Mouse (Mus musculus): ENCODE data around the gene Foxp1. TPM values are rescaled to one million over a fixed set of nuclear protein-coding genes. Genes with fewer than 3 reads are reported as not detected.

Gene Foxp1
- polyA plus RNA-seq, 1 experiment from 2014 or later: 74.0 TPM

DNA sequence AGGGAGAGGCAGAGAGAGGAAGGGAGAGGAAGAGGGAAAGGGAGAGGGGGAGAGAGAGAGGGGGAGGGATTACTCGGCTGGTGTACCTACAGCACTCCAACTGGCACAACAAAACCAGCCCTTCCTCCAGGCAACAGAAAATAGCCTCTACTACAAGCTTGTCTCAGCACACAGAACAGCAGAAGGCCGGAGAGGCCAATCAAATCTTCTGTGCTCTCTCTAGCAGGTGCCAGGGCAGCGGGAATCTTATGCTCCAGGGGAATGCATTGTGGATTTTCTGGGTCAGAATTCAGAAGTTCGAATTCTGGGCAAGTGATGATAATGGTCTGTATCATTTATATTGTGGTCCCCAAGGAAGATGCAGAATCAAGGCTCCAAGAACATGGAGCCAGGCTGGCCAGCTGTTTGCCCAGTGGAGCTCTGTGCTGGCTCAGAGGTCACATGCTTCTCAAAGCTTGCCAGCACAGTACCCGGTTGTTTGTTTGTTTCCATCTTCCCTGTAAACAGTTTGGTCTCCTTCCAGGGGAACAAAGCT lies 11.8 kb upstream of the Foxp1 start:
- H3K9me3 ChIP-seq: no peaks in the 10 kb centered on the region
- 62% methylated on average over 5 of the region's 5 CpGs for WGBS
- no peak overlapping the region for H3K27ac ChIP-seq (replicated peaks)
- ATAC-seq (ENCODE audit: low read depth): no peak
- H3K4me1 ChIP-seq (replicated peaks): no peaks in the 10 kb centered on the region
- no peak overlapping the region for H3K4me3 ChIP-seq
- no peak overlapping the region for H3K9ac ChIP-seq
- no peaks in the 10 kb centered on the region for H3K36me3 ChIP-seq
- H3K27me3 ChIP-seq: no peaks in the 10 kb centered on the region; the same call in 1 of the 2 replicates
- H3K4me2 ChIP-seq: no peak overlapping the region

DNA sequence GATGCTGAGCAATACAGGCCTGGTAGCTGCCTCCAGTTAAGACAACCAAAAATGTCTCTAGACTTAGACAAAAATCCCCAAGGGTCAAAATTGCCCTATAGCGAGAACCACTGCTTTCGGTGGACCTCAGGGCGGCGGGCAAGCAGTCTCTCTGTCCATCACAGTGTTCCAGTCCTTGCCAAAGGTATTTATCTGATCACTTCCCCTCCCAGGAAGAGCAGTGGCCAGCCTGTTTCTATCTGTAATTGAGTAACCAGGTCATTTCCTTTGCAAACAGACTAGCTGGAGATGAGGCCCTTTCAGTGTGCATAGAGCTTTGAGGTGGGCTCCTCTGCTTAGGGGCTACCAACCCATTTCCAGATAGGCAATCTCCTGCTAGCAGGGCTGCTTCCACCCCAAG lies 9.9 kb upstream of the Foxp1 start:
- Histone ChIP-seq H3K9me3 (no peaks in the 10 kb centered on the region), H3K9ac (no peak overlapping the region), H3K36me3 (no peaks in the 10 kb centered on the region), H3K4me1 (replicated peaks) (no peaks in the 10 kb centered on the region), H3K27ac (replicated peaks) (no peak overlapping the region), H3K4me2 (no peak overlapping the region), H3K27me3 (no peaks in the 10 kb centered on the region; the same call in 1 of the 2 replicates), H3K4me3 (no peak overlapping the region)
- ATAC-seq (ENCODE audit: low read depth): no peak
- WGBS: 89% methylated on average over 4 of the region's 4 CpGs

DNA sequence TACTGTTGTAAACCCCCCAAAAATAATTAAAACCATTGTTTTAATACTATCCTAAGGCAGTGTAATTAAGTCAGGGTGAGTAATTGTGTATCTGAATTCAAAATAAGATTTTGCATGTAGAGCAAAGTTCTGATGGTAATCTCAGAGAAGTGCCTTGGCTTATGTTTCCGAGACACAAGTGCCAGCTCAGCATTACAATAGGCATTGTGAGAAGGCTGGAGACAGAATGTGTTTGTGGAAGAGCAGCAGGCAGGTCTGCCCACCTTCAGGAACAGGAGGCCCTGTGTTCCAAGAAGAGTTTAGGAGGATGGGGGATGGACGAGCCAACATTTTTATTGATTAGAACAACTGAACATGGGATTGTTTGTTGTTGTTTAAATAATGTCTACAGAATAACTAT lies 6.5 kb upstream of the Foxp1 start:
- no peak overlapping the region for H3K4me3 ChIP-seq
- H3K36me3 ChIP-seq: no peaks in the 10 kb centered on the region
- WGBS: 68% methylated on average over 2 of the region's 2 CpGs
- no peaks in the 10 kb centered on the region for H3K9me3 ChIP-seq
- H3K27me3 ChIP-seq: no peaks in the 10 kb centered on the region; the same call in 1 of the 2 replicates
- no peak for ATAC-seq (ENCODE audit: low read depth)
- H3K4me1 ChIP-seq (replicated peaks): peaks cover 8% of the 10 kb centered on the region
- no peak overlapping the region for H3K27ac ChIP-seq (replicated peaks)
- H3K9ac ChIP-seq: no peak overlapping the region
- H3K4me2 ChIP-seq: no peak overlapping the region

DNA sequence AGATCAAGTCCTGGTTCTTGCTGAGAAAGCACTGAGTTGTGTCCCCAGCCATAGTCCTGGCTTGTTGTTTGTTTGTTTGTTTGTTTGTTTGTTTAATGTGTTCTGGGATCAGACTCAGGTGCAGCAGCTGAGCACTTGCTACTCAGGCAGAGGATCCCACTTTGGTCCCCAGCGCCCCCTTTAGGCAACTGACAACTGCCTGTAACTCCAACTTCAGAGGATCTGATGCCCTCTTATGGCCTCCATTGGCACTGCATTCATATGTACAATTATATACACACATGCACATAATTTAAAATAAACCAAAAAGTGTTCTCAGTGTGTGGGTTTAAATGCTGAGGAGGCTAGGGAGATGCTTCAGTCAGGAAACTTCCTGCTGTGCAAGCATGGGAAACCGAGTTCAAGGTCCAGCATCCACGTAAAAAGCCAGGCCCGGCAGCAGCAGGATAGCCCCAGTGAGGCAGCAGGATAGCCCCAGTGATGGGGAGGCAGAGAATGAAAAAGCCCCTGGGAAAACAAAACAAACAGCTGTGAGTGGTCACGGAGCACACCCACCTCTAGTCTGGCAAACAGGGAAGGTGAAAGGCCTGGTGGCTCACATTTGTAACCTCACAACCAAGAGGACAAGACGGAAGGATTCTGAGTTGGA lies 5.1 kb upstream of the Foxp1 start:
- H3K27me3 ChIP-seq: no peaks in the 10 kb centered on the region; the same call in 1 of the 2 replicates
- no peak overlapping the region for H3K27ac ChIP-seq (replicated peaks)
- no peaks in the 10 kb centered on the region for H3K36me3 ChIP-seq
- H3K4me1 ChIP-seq (replicated peaks): peaks cover 14% of the 10 kb centered on the region
- no peak overlapping the region for H3K4me2 ChIP-seq
- ATAC-seq (ENCODE audit: low read depth): no peak
- 90% methylated on average over 6 of the region's 6 CpGs for WGBS
- no peak overlapping the region for H3K4me3 ChIP-seq
- H3K9me3 ChIP-seq: no peaks in the 10 kb centered on the region
- no peak overlapping the region for H3K9ac ChIP-seq

DNA sequence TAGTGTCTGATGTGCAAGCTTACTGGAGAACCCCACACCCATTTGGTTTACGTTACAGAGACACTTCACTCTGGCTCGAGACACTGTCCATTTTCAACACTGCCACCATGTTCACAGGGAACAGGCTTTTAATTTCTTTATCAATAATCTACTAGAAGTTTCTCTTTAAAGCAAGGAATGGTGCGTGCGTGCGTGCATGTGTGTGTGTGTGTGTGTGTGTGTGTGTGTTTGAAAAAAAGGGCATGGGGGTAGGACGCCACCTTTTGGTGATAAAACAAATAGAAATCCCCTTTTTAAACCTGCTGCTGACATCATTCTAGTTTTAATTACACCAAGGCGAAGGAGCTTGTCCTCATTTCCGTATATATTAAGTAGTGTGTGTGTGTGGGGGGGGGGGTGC lies 2.8 kb upstream of the Foxp1 start:
- Histone ChIP-seq H3K4me1 (replicated peaks) (peaks cover 21% of the 10 kb centered on the region), H3K27me3 (no peaks in the 10 kb centered on the region), H3K36me3 (no peaks in the 10 kb centered on the region), H3K4me3 (no peak overlapping the region), H3K9me3 (no peaks in the 10 kb centered on the region), H3K27ac (replicated peaks) (no peak overlapping the region), H3K4me2 (no peak overlapping the region), H3K9ac (no peak overlapping the region)
- WGBS: 45% methylated on average over 8 of the region's 8 CpGs
- no peak for ATAC-seq (ENCODE audit: low read depth)

DNA sequence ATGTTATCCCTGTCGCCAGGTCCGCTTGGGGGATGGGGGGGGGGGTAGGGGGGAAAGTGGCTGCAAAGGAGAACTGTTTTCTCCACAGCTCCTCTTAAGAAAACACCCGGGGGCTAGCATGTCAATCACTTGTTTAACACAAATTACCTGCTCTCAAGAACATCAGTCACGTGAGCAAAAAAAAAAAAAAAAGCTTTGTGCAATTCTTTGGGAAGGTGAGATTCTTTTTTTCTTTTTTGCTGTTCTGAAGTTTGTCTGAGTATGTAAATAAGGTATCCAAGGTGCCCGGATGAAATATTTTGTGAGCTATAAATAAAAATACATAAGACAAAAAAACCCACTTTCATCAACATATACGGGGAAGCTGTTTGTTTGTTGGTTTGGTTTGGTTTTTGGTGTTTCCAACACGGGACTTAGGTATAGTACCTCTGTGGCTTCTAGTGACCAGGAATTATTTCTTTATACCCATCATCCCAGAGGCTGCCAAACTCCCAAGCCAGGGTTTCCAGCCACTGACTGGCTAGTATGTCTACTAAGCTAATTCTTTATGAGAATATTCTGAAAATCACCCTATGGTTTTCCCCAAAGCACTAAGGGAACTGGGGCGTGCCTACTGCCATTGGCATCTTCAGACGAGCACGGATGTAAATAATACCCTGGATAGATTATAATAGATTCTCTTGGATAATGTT lies 1.3 kb upstream of the Foxp1 start:
- Histone ChIP-seq H3K9me3 (no peaks in the 10 kb centered on the region), H3K27me3 (no peaks in the 10 kb centered on the region), H3K4me1 (replicated peaks) (peaks cover 28% of the 10 kb centered on the region), H3K4me2 (peak overlapping the region; percentile 98), H3K9ac (peak overlapping the region; percentile 98), H3K4me3 (peak overlapping the region; percentile 73), H3K36me3 (no peaks in the 10 kb centered on the region), H3K27ac (replicated peaks) (peak overlapping the region; percentile 100)
- no peak for ATAC-seq (ENCODE audit: low read depth)
- WGBS: 23% methylated on average over 10 of the region's 10 CpGs

DNA sequence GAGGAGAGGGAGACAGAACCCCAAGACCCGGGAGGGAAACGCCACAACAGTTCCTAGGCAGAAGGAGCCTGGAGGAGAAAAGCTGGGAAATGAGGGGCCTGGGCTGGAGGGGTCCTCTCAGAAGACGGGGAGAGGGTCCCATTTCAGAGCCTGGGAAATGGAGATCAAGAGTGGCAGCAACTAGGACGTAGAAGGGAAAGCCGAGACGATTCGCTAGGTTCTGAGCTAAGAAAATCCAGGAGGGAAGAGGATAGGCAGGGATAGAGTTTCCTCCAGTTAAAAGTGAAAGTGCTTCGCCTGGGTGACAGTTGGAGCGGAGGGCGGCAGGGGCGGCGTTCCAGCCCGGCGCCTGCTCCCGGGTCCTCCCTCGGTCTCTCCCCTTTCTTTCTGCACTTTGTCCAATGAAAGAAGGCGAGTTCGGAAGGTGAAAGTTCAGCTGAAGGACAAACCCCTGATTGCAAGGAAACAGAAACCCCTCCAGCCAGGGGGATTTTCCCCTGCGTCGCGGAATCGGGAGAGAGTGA lies 650 bp upstream of the Foxp1 start:
- H3K4me2 ChIP-seq: peak overlapping the region; percentile 98
- peak overlapping the region; percentile 100 for H3K27ac ChIP-seq (replicated peaks)
- under 1% methylated on average over 22 of the region's 22 CpGs for WGBS
- H3K9ac ChIP-seq: peak overlapping the region; percentile 98
- peaks cover 28% of the 10 kb centered on the region for H3K4me1 ChIP-seq (replicated peaks)
- no peaks in the 10 kb centered on the region for H3K36me3 ChIP-seq
- H3K4me3 ChIP-seq: peak overlapping the region; percentile 73
- peak; percentile 36 for ATAC-seq (ENCODE audit: low read depth)
- no peaks in the 10 kb centered on the region for H3K9me3 ChIP-seq
- no peaks in the 10 kb centered on the region for H3K27me3 ChIP-seq

DNA sequence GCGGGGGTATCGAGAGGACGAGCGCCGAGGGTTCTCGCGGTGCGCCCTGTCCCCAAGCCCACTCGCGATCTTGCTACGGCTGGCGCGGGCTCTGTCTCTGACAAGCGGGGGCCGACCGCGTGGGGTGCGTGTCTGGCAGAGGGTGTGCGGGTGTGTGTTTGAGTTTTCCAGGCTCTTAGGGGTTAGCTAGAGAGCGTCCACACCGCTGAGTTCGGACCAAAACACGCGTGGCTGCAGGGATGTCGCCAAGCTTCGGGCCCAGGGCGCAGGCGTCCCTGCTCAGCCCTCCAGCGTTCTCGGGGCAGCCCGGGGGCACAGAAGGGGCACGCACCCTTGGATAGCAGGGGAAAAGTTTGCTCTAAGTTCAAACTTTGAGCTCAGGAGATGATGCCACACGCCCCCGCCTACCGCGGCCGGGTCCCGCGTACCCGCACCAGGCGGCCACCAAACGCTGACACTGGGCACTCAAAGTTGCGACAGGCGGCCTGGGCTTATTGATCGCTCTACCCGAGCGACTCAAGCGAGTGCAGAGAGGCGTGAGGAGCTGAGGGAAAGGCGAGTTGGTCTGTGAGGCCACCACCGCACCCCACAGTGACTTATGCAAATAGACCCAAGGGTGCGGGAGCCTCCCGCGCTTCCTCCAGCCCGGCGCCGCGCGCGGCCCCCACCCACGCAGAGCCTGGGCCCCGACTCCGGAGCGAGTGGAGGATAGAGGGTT lies 721 bp downstream of the Foxp1 start:
- H3K9ac ChIP-seq: peak overlapping the region; percentile 98
- WGBS: under 1% methylated on average over 64 of the region's 64 CpGs
- H3K4me2 ChIP-seq: peak overlapping the region; percentile 98
- peaks cover 28% of the 10 kb centered on the region for H3K4me1 ChIP-seq (replicated peaks)
- H3K36me3 ChIP-seq: no peaks in the 10 kb centered on the region
- H3K27ac ChIP-seq (replicated peaks): peak overlapping the region; percentile 100
- peak; percentile 46 for ATAC-seq (ENCODE audit: low read depth)
- no peaks in the 10 kb centered on the region for H3K27me3 ChIP-seq
- H3K9me3 ChIP-seq: no peaks in the 10 kb centered on the region
- peak overlapping the region; percentile 73 for H3K4me3 ChIP-seq

DNA sequence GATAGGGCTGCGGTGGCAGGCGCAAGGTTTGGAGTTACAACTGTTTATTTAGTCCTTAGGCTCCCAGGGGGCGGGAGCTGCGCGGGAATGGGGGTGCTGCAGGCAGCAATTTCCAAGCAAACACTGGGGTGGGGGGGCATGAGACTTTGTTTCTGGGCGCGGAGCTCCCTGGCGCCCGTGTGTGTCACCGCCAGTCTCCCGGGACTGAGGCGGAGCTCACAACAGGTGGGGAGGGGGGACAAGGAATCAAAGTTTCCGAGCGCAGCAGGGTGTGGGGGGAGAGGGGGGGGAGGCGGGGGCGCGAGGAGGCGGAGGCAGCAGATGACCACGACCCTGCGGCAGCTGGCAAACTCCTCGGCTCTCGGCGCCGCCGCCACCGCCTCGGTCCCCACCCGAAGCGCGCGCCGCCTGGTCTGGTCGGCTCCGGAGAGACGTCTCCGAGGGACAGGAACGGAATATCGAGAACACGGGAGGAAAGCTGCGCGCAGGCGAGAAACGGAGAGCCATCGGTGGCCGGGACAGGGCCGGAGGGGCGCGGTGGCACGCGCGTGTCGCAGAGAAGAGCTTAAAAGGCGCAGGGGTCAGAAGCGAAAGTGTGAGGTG lies 1.4 kb downstream of the Foxp1 start:
- H3K9ac ChIP-seq: peak overlapping the region; percentile 98
- no peaks in the 10 kb centered on the region for H3K36me3 ChIP-seq
- peak overlapping the region; percentile 100 for H3K27ac ChIP-seq (replicated peaks)
- H3K27me3 ChIP-seq: no peaks in the 10 kb centered on the region
- H3K4me2 ChIP-seq: peak overlapping the region; percentile 98
- H3K4me3 ChIP-seq: peak overlapping the region; percentile 73
- WGBS: 1% methylated on average over 53 of the region's 54 CpGs
- no peaks in the 10 kb centered on the region for H3K9me3 ChIP-seq
- peak; percentile 57 for ATAC-seq (ENCODE audit: low read depth)
- H3K4me1 ChIP-seq (replicated peaks): peaks cover 28% of the 10 kb centered on the region

DNA sequence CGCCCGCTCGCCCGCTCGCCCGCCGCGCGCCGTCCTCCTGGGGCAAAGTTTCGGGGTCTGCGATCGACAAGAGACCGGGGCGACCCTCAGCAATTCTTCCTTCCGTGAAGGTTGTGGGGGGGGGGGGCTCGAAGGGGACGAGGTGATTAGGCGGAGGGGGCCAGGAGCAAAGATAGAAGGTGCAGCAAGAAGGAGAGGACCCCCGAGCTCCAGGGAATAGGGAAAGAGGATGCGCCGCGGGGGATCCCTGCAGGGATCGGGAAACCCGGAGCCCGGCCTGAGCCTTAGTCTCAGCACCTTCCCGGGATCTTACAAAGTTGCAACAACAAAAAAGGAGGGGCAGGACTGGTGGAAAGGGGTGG lies 1.9 kb downstream of the Foxp1 start:
- ATAC-seq (ENCODE audit: low read depth): peak; percentile 65
- peak overlapping the region; percentile 98 for H3K4me2 ChIP-seq
- H3K4me3 ChIP-seq: peak overlapping the region; percentile 73
- peak overlapping the region; percentile 100 for H3K27ac ChIP-seq (replicated peaks)
- H3K27me3 ChIP-seq: no peaks in the 10 kb centered on the region
- WGBS: under 1% methylated on average over 26 of the region's 27 CpGs
- H3K9me3 ChIP-seq: no peaks in the 10 kb centered on the region
- peak overlapping the region; percentile 98 for H3K9ac ChIP-seq
- H3K36me3 ChIP-seq: no peaks in the 10 kb centered on the region
- H3K4me1 ChIP-seq (replicated peaks): peaks cover 26% of the 10 kb centered on the region

DNA sequence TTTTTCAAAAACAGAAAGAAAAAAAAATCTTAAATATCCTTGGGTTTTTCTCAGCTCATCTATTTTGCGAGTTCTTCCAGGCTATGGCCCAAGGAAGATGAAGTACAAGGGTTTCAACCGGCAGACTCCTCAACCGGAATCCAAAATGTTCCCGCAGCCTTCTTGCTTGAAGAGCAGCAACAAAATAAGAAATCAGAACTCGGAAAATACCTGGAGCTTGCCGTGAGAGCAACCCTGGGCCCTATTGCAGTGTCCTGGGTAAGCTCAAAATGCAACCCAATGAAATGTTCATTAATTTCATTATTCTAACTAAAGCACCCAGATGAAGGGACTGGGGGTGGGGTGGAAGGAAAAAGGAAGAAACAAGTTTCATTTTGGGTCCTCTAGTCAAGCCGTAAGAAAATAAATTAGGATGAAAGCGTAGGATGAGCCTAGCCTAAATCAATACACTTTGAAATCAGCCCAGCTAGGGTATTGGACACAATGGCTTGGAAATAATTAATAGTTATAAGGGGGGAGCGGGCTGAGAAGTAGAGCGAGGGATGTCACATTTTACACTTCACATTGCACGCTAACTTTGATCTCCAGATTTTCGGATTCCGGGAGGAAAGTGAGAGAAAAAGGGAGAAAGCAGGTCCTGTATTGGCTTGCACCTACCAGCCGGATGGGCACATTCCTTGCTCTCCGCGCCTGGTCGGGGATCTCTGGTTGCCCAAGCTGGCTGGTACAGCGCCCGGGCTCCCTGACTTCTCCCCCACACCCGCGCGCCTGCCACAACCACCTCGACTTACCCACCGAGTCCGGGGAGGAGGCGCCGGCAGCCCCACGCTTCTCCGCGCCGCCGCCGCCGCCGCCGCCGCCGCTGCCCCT lies 2.5 kb downstream of the Foxp1 start:
- Histone ChIP-seq H3K27me3 (no peaks in the 10 kb centered on the region), H3K4me2 (peak overlapping the region; percentile 98), H3K4me3 (peak overlapping the region; percentile 73), H3K9ac (peak overlapping the region; percentile 98), H3K9me3 (no peaks in the 10 kb centered on the region), H3K36me3 (no peaks in the 10 kb centered on the region), H3K27ac (replicated peaks) (peak overlapping the region; percentile 100), H3K4me1 (replicated peaks) (peaks cover 23% of the 10 kb centered on the region)
- no peak; the same call in 1 of the 2 replicates for ATAC-seq (ENCODE audit: low read depth)
- WGBS: 1% methylated on average over 38 of the region's 38 CpGs

All from neural tube, embryonic 13.5 days (tissue).